Mouse (Mus musculus) limb, embryonic 14.5 days (tissue): ENCODE data around the gene Yy1. TPM values are rescaled to one million over a fixed set of nuclear protein-coding genes. Genes with fewer than 3 reads are reported as not detected.

Source experiments
- ATAC-seq: fragments of 200-750 bp; cut with Nextera tagmentation; 2 replicates; pipeline ENCODE4 v1.8.0; 2017; ENCODE audit warnings: low read depth, moderate number of reproducible peaks, moderate TSS enrichment; ENCODE audit not compliant: low FRiP score
- DNase-seq: peaks from one replicate; pipeline ENCODE4 v3.0.0-alpha.2; 2015; ENCODE audit warnings: low spot score
- H3K27ac ChIP-seq: fragments of 300-500 bp; sonication (generic); replicated peaks from 2 replicates; pipeline ENCODE4 v1.5.1; 2014; ENCODE audit warnings: low read depth, mild to moderate bottlenecking, low read length, moderate library complexity, mixed read lengths
- H3K27me3 ChIP-seq: fragments of 300-500 bp; sonication (generic); 2 replicates; pipeline ENCODE4 v1.6.1; 2014; ENCODE audit warnings: low read length, mixed read lengths; ENCODE audit not compliant: control insufficient read depth, insufficient read depth
- H3K36me3 ChIP-seq: fragments of 300-500 bp; sonication (generic); 2 replicates; pipeline ENCODE4 v1.6.1; 2014; ENCODE audit warnings: mild to moderate bottlenecking, low read length, moderate library complexity, mixed read lengths; ENCODE audit not compliant: control insufficient read depth, insufficient read depth
- H3K4me1 ChIP-seq: fragments of 300-500 bp; sonication (generic); 2 replicates; pipeline ENCODE4 v1.6.1; 2014; ENCODE audit warnings: antibody characterized with exemption, low read length, mixed read lengths; ENCODE audit not compliant: control insufficient read depth, insufficient read depth
- H3K4me2 ChIP-seq: fragments of 300-500 bp; sonication (generic); replicated peaks from 2 replicates; pipeline ENCODE4 v1.6.1; 2014; ENCODE audit warnings: low read depth, mild to moderate bottlenecking, low read length, moderate library complexity; ENCODE audit not compliant: severe bottlenecking
- H3K4me3 ChIP-seq: fragments of 300-500 bp; sonication (generic); replicated peaks from 2 replicates; pipeline ENCODE4 v1.5.1; 2014; ENCODE audit warnings: low read length
- H3K9ac ChIP-seq: fragments of 300-500 bp; sonication (generic); 2 replicates; pipeline ENCODE4 v1.6.1; 2014; ENCODE audit warnings: mild to moderate bottlenecking, low read depth, low read length, moderate library complexity; ENCODE audit not compliant: severe bottlenecking
- H3K9me3 ChIP-seq: fragments of 300-500 bp; sonication (generic); 2 replicates; pipeline ENCODE4 v1.6.1; 2016; ENCODE audit warnings: low read length; ENCODE audit not compliant: control insufficient read depth
- POLR2A ChIP-seq: fragments of 200-500 bp; IDR thresholded peaks from 2 replicates; pipeline ENCODE4 v1.8.0; 2012; ENCODE audit warnings: inconsistent platforms, mild to moderate bottlenecking, moderate library complexity, borderline replicate concordance; ENCODE audit not compliant: insufficient read depth, insufficient read length; ENCODE audit errors: extremely low read depth
- WGBS: fragments of 180-500 bp; shearing (Covaris S2); extraction: QIAGEN DNeasy Blood & Tissue Kit; methylation state at CpG from one replicate; pipeline ENCODE4 v1.1.7; 2014; 5-methylcytosine and 5-hydroxymethylcytosine counted together
- polyA plus RNA-seq, 2 experiments: library from polyadenylated mRNA; depleted of rRNA in 1 of 2; stranded (reverse) in 1 of 2; unstranded in 1 of 2; fragments of >200 nt; fragmentation: Nextera tagmentation in 1 of 2; extraction: Ambion mirVana in 1 of 2; gene quantifications; 2 replicates each; pipeline versions ENCODE4 v1.2.1 to v1.2.3; 2012 to 2014

Yy1 gene
- polyA plus RNA-seq, 2 experiments: 22.2 to 35.4 TPM

- ATAC-seq (no peak), DNase-seq (no peak)
- 82% methylated on average over 6 of the region's 6 CpGs for WGBS
- Histone ChIP-seq H3K4me2 (no peak overlapping the region), H3K9me3 (no peaks in the 10 kb centered on the region), H3K27me3 (no peaks in the 10 kb centered on the region), H3K9ac (no peak overlapping the region), H3K36me3 (peaks cover 16% of the 10 kb centered on the region), H3K27ac (no peak overlapping the region), H3K4me1 (peaks cover 9% of the 10 kb centered on the region), H3K4me3 (no peak overlapping the region)
- TF ChIP-seq POLR2A: no peak
Measured at GRCm38 (mm10) chr12:108830358-108830757, 37.6 kb downstream of the Yy1 start.

GRCm38 (mm10) chr12:108831966-108832643 lies 39.3 kb downstream of the Yy1 start:
- H3K9me3 ChIP-seq: no peaks in the 10 kb centered on the region

GRCm38 (mm10) chr12:108832851-108833250 lies 40.1 kb downstream of the Yy1 start:
- 90% methylated on average over 8 of the region's 8 CpGs for WGBS
- ATAC-seq (no peak), DNase-seq (no peak)
- Histone ChIP-seq H3K4me3 (no peak overlapping the region), H3K27me3 (no peaks in the 10 kb centered on the region), H3K36me3 (peaks cover 4% of the 10 kb centered on the region; the same call in 1 of the 2 replicates), H3K9ac (no peak overlapping the region), H3K4me2 (no peak overlapping the region), H3K9me3 (no peaks in the 10 kb centered on the region), H3K27ac (no peak overlapping the region), H3K4me1 (peaks cover 22% of the 10 kb centered on the region)
- TF ChIP-seq POLR2A: no peak

More at GRCm38 (mm10) chr12:108831966-108832643, 39.3 kb downstream of the Yy1 start:
- no peak for ATAC-seq
- no peak for TF ChIP-seq POLR2A
- no peak overlapping the region for H3K4me2 ChIP-seq
- H3K27me3 ChIP-seq: no peaks in the 10 kb centered on the region
- peaks cover 7% of the 10 kb centered on the region for H3K36me3 ChIP-seq
- peaks cover 15% of the 10 kb centered on the region for H3K4me1 ChIP-seq
- H3K4me3 ChIP-seq: no peak overlapping the region
- no peak for DNase-seq
- 55% methylated on average over 9 of the region's 9 CpGs for whole genome bisulfite sequencing
- H3K9ac ChIP-seq: no peak overlapping the region
- H3K27ac ChIP-seq: no peak overlapping the region

- TF ChIP-seq POLR2A: no peak
- no peak for DNase-seq
- 71% methylated on average over 3 of the region's 3 CpGs for WGBS
Measured at GRCm38 (mm10) chr12:108833408-108833807, 40.6 kb downstream of the Yy1 start.

GRCm38 (mm10) chr12:108834337-108834736 lies 41.6 kb downstream of the Yy1 start:
- no peak for DNase-seq
- H3K4me2 ChIP-seq: peak overlapping the region; percentile 95; the same call in 1 of the 2 replicates
- no peak overlapping the region for H3K27ac ChIP-seq
- TF ChIP-seq POLR2A: no peak
- WGBS: 82% methylated on average over 3 of the region's 3 CpGs
- H3K4me1 ChIP-seq: peaks cover 27% of the 10 kb centered on the region
- ATAC-seq: no peak
- H3K36me3 ChIP-seq: peaks cover 4% of the 10 kb centered on the region; the same call in 1 of the 2 replicates
- no peak overlapping the region for H3K4me3 ChIP-seq
- no peak overlapping the region for H3K9ac ChIP-seq
- no peaks in the 10 kb centered on the region for H3K9me3 ChIP-seq
- no peaks in the 10 kb centered on the region for H3K27me3 ChIP-seq

More at GRCm38 (mm10) chr12:108833408-108833807, 40.6 kb downstream of the Yy1 start:
- Histone ChIP-seq H3K4me3 (no peak overlapping the region), H3K9me3 (no peaks in the 10 kb centered on the region), H3K4me2 (no peak overlapping the region), H3K27me3 (no peaks in the 10 kb centered on the region), H3K36me3 (peaks cover 4% of the 10 kb centered on the region; the same call in 1 of the 2 replicates), H3K4me1 (peaks cover 27% of the 10 kb centered on the region), H3K9ac (no peak overlapping the region), H3K27ac (no peak overlapping the region)
- ATAC-seq: no peak
